Mouse (Mus musculus): Measurements from ENCODE around the gene Gm10663. TPM values are rescaled to one million over a fixed set of nuclear protein-coding genes. Genes with fewer than 3 reads are reported as not detected.

Gene Gm10663
- not detected for polyA plus RNA-seq (2015; fragmentation: Illumina TruSeq; extraction: RNeasy Lipid Tissue Mini Kit (QIAGEN cat#74804); ENCODE audit: insufficient read depth, low replicate concordance)

DNA sequence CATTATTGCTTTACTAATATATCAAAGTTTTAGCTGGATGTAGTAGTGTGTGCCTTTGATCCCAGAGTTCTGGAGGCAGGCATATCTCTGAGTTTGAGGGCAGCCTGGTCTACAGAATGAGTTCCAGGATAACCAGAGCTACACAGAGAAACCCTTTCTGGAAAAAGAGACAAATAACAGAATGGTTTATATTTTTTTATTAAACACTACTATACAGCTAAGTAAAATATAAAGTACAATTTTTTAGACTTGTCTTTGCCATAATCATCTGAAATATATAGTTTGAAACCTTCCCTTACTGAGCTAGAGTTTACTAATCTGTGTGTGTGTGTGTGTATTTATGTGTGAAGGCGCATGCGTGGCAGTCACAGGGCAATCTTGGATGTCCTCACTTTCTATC, at the start of gene Gm10663:
Gm10663 (plus strand) TSS at position 301 of the 400 bp plus-strand sequence.

DNA sequence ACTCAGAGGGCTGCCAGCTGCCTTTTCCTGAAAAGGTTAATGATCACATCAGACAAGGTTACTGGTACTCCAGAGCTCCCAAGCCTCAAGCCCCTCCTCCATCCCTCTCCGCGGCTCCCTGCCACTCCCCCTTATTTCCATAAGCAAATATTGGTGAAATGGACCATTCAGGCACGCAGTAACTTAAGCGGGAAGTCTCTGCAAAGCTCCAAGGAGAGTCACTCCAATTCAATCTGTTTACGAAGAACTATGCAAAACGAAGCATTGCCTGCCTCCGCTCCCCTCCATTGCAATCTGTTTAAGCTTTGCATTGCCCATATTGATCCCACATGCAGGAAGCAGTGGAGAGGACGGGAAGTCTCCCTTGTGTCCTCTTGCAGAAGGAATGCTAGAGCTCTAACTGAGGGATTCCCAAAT, 37.7 kb upstream of the Gm10663 start, which contains the start of gene Apela:
Apela (minus strand) TSS at position 220 of the 417 bp plus-strand sequence.

Other genes starting within 250 kb of the Gm10663 start
- 17.9 TPM for gene Klhl2, start 225.0 kb upstream of the Gm10663 start, polyA plus RNA-seq (2015; fragmentation: Illumina TruSeq; extraction: RNeasy Lipid Tissue Mini Kit (QIAGEN cat#74804); ENCODE audit: insufficient read depth, low replicate concordance)
- 27.2 TPM for gene Tmem192, start 127.8 kb upstream of the Gm10663 start, polyA plus RNA-seq (2015; fragmentation: Illumina TruSeq; extraction: RNeasy Lipid Tissue Mini Kit (QIAGEN cat#74804); ENCODE audit: insufficient read depth, low replicate concordance)
- not detected for gene Trim75, start 87.2 kb upstream of the Gm10663 start, polyA plus RNA-seq (2015; fragmentation: Illumina TruSeq; extraction: RNeasy Lipid Tissue Mini Kit (QIAGEN cat#74804); ENCODE audit: insufficient read depth, low replicate concordance)
- gene Trim61, start 56.5 kb upstream of the Gm10663 start, polyA plus RNA-seq (2015; fragmentation: Illumina TruSeq; extraction: RNeasy Lipid Tissue Mini Kit (QIAGEN cat#74804); ENCODE audit: insufficient read depth, low replicate concordance) = not detected
- gene Trim60, start 56.4 kb upstream of the Gm10663 start, polyA plus RNA-seq (2015; fragmentation: Illumina TruSeq; extraction: RNeasy Lipid Tissue Mini Kit (QIAGEN cat#74804); ENCODE audit: insufficient read depth, low replicate concordance) = not detected
- gene Apela, start 37.7 kb upstream of the Gm10663 start, polyA plus RNA-seq (2015; fragmentation: Illumina TruSeq; extraction: RNeasy Lipid Tissue Mini Kit (QIAGEN cat#74804); ENCODE audit: insufficient read depth, low replicate concordance) = not detected
- gene BC030870, start 54.5 kb downstream of the Gm10663 start, polyA plus RNA-seq (2015; fragmentation: Illumina TruSeq; extraction: RNeasy Lipid Tissue Mini Kit (QIAGEN cat#74804); ENCODE audit: insufficient read depth, low replicate concordance) = not detected

Data from spleen, adult 10 weeks (tissue).